Mouse (Mus musculus) myocyte (in vitro differentiated cells): ENCODE measurements at regions not wholly inside any gene's neighbourhood (a gene's known extent, or its start where the extent isn't known, plus 50 kb on each side); places are given as distances from the start of the nearest gene placed in this dataset.
"Not testable (repeated sequence)": the region's sequence is repeated elsewhere in the genome, so short reads cannot be mapped to it uniquely, and the experiment has no call there.

Source experiments
- H3K27me3 ChIP-seq: one replicate; pipeline ENCODE4 v1.6.1; 2011; ENCODE audit not compliant: control insufficient read depth, insufficient read depth, insufficient read length
- H3K36me3 ChIP-seq: one replicate; pipeline ENCODE4 v1.6.1; 2011; ENCODE audit not compliant: control insufficient read depth, insufficient read depth
- H3K4me2 ChIP-seq: one replicate; pipeline ENCODE4 v1.6.1; 2011; ENCODE audit warnings: low read depth, control low read depth
- H3K4me3 ChIP-seq: one replicate; pipeline ENCODE4 v1.5.1; 2011; ENCODE audit warnings: mild to moderate bottlenecking, control low read depth, moderate library complexity
- H3K79me2 ChIP-seq: one replicate; pipeline ENCODE4 v1.6.1; 2011; ENCODE audit not compliant: control insufficient read depth, insufficient read depth
- H3ac ChIP-seq: one replicate; pipeline ENCODE4 v1.6.1; 2011; ENCODE audit not compliant: control insufficient read depth, insufficient read length
- CEBPB ChIP-seq: IDR thresholded peaks from 2 replicates; pipeline ENCODE4 v1.6.1; 2011; ENCODE audit warnings: mild to moderate bottlenecking, moderate library complexity; ENCODE audit not compliant: poor library complexity, insufficient read depth, severe bottlenecking
- E2F4 ChIP-seq: IDR thresholded peaks from one replicate; pipeline ENCODE4 v1.6.1; 2011; ENCODE audit warnings: mild to moderate bottlenecking, control low read depth, moderate library complexity; ENCODE audit not compliant: insufficient read depth
- MAX ChIP-seq: IDR thresholded peaks from one replicate; pipeline ENCODE4 v1.6.1; 2011; ENCODE audit warnings: low read depth, mild to moderate bottlenecking, control low read depth
- MYOD1 ChIP-seq, 3 experiments: IDR thresholded peaks; one replicate each; pipeline ENCODE4 v1.6.1; 2011; ENCODE audit warnings: control low read depth in 2 of 3, low read depth in 2 of 3, mild to moderate bottlenecking in 2 of 3, moderate library complexity in 1 of 3; ENCODE audit not compliant: insufficient read length in 2 of 3, control insufficient read depth in 1 of 3
- MYOG ChIP-seq, 3 experiments: IDR thresholded peaks; one replicate each; pipeline ENCODE4 v1.6.1; 2011; ENCODE audit warnings: control low read depth in 2 of 3, low read depth in 2 of 3, mild to moderate bottlenecking in 2 of 3; ENCODE audit not compliant: insufficient read length in 2 of 3, control insufficient read depth in 1 of 3, insufficient read depth in 1 of 3
- POLR2A ChIP-seq: IDR thresholded peaks from one replicate; pipeline ENCODE4 v1.6.1; 2011; ENCODE audit warnings: low read depth, mild to moderate bottlenecking, control low read depth, moderate library complexity; ENCODE audit not compliant: insufficient read length
- POLR2AphosphoS2 ChIP-seq: IDR thresholded peaks from one replicate; pipeline ENCODE4 v1.6.1; 2011; ENCODE audit warnings: low read depth, control low read depth; ENCODE audit not compliant: insufficient read length
- REST ChIP-seq: IDR thresholded peaks from one replicate; pipeline ENCODE4 v1.6.1; 2011; ENCODE audit warnings: mild to moderate bottlenecking, control low read depth, moderate library complexity; ENCODE audit not compliant: insufficient read depth, insufficient read length
- SRF ChIP-seq: IDR thresholded peaks from one replicate; pipeline ENCODE4 v1.6.1; 2011; ENCODE audit warnings: low read depth; ENCODE audit not compliant: control insufficient read depth, insufficient read length
- TCF12 ChIP-seq: IDR thresholded peaks from one replicate; pipeline ENCODE4 v1.6.1; 2011; ENCODE audit warnings: mild to moderate bottlenecking, control low read depth; ENCODE audit not compliant: poor library complexity, insufficient read depth, severe bottlenecking
- TCF3 ChIP-seq: IDR thresholded peaks from one replicate; pipeline ENCODE4 v1.6.1; 2011; ENCODE audit warnings: low read depth, control low read depth; ENCODE audit not compliant: insufficient read length
- USF1 ChIP-seq: IDR thresholded peaks from one replicate; pipeline ENCODE4 v1.6.1; 2011; ENCODE audit warnings: low read depth, mild to moderate bottlenecking, control low read depth, moderate library complexity

DNA sequence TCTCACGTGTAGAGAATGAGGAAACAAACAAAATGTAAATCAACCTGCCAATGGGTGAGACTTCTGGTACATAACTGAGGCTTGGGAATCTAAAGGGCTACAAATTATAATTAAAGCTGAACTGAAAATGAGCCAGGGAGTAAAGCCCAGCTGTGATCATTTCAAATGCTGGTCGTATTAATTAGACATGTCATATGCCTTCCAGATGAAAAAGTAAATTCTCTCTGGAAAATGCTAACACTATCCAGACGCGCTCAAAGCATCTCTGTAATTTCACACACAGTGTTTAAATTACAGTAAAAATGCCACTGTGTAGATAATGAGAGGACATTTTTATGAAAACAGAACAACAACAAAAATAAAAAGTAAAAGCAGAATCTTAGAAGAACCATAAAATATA, 929.7 kb downstream of the Dnajb9 start:
- no peak overlapping the region for H3K4me3 ChIP-seq
- TF ChIP-seq CEBPB (no peak), TCF12 (no peak), MAX (no peak), USF1 (no peak), E2F4 (no peak), REST (no peak), TCF3 (no peak)
- H3K36me3 ChIP-seq: no peaks in the 10 kb centered on the region
- H3K27me3 ChIP-seq: no peaks in the 10 kb centered on the region
- H3K4me2 ChIP-seq: no peak overlapping the region
- H3K79me2 ChIP-seq: no peaks in the 10 kb centered on the region
- H3ac ChIP-seq: no peak overlapping the region

DNA sequence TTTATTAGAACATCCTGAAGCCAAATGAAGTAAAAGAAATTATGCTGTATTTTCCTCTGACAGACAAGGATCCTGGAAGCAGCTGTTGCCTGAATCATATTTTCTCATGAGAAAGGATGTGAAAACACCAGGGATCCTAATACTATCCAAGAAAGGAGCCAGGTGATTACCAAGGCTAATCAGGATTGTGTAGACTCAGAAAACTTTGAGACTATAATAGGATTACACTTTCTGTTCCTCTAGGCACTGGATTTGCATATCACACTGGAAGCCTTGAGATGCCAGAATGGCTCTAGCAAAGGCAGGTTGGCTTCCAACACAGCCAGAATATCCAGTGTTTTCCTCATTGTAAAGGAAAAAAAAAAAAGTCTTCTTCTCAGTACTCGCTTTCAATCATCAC, 945.1 kb downstream of the Dnajb9 start:
- Histone ChIP-seq H3K36me3 (no peaks in the 10 kb centered on the region), H3ac (no peak overlapping the region), H3K27me3 (no peaks in the 10 kb centered on the region), H3K79me2 (no peaks in the 10 kb centered on the region), H3K4me3 (no peak overlapping the region), H3K4me2 (no peak overlapping the region)
- no peak for TF ChIP-seq TCF3
- no peak for TF ChIP-seq SRF
- no peak for TF ChIP-seq MYOD1 (IDR thresholded peaks at IDR 0.05; ENCODE audit: control insufficient read depth in 1 of 3, insufficient read length in 2 of 3, low read depth in 2 of 3)
- no peak for TF ChIP-seq E2F4
- no peak for TF ChIP-seq CEBPB
- no peak for TF ChIP-seq MAX
- TF ChIP-seq POLR2AphosphoS2: no peak
- TF ChIP-seq POLR2A: no peak
- TF ChIP-seq USF1: no peak
- TF ChIP-seq REST: no peak
- no peak for TF ChIP-seq MYOG (IDR thresholded peaks at IDR 0.05; ENCODE audit: control insufficient read depth in 1 of 3, insufficient read depth in 1 of 3, insufficient read length in 2 of 3, low read depth in 2 of 3)
- no peak for TF ChIP-seq TCF12

DNA sequence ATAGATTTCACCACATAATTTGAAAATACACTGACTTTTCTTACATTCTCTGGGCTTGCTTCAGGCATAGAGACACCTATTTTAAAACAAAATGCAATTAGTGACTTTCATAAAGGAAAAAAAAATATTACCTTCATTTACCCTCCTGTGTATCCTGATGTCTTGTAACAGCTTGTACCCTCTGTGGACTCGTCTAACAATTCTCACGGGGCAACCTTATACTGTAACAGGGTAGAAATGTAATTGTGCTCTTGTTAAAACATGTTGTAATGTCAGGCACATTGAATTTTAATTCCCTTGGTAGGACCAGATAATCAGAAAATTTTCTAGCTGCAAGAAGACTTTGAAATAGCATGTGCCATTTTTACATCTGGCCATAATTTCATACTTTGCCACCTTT, 946.3 kb downstream of the Dnajb9 start:
- H3K27me3 ChIP-seq: no peaks in the 10 kb centered on the region
- H3K79me2 ChIP-seq: no peaks in the 10 kb centered on the region
- H3K36me3 ChIP-seq: no peaks in the 10 kb centered on the region
- H3ac ChIP-seq: no peak overlapping the region
- no peak overlapping the region for H3K4me2 ChIP-seq
- no peak overlapping the region for H3K4me3 ChIP-seq
- TF ChIP-seq E2F4 (no peak), POLR2AphosphoS2 (no peak), MAX (no peak), POLR2A (no peak), MYOD1 (IDR thresholded peaks at IDR 0.05; ENCODE audit: control insufficient read depth in 1 of 3, insufficient read length in 2 of 3, low read depth in 2 of 3) (no peak), REST (no peak), MYOG (IDR thresholded peaks at IDR 0.05; ENCODE audit: control insufficient read depth in 1 of 3, insufficient read depth in 1 of 3, insufficient read length in 2 of 3, low read depth in 2 of 3) (no peak), USF1 (no peak), TCF3 (no peak), CEBPB (no peak), TCF12 (no peak), SRF (no peak)

DNA sequence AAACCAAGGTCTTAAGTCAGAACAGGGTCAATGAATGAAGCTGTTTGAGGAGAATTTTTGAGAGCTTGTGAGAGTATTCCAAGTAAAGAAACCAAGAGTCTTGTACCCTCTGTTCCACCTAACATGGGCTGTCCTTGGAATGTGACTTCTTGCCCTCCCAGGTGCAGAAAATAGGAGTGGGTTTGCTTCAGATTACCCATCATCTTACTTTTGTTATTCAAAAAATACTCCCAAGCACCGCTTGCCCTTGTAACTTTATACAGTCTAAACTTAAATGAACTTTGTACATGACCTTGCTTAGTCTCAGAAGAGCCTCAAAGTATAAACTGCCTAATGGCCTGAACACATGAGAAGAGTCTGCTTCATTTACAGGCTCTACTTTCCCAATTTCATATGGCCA, 984.2 kb downstream of the Dnajb9 start:
- TF ChIP-seq POLR2AphosphoS2 (no peak), TCF3 (no peak), TCF12 (no peak), MYOD1 (IDR thresholded peaks at IDR 0.05; ENCODE audit: control insufficient read depth in 1 of 3, insufficient read length in 2 of 3, low read depth in 2 of 3) (no peak), E2F4 (no peak), CEBPB (no peak), SRF (no peak), MYOG (IDR thresholded peaks at IDR 0.05; ENCODE audit: control insufficient read depth in 1 of 3, insufficient read depth in 1 of 3, insufficient read length in 2 of 3, low read depth in 2 of 3) (no peak), MAX (no peak), USF1 (no peak), POLR2A (no peak), REST (no peak)
- no peak overlapping the region for H3ac ChIP-seq
- no peaks in the 10 kb centered on the region for H3K27me3 ChIP-seq
- H3K4me2 ChIP-seq: no peak overlapping the region
- H3K79me2 ChIP-seq: no peaks in the 10 kb centered on the region
- H3K4me3 ChIP-seq: no peak overlapping the region
- no peaks in the 10 kb centered on the region for H3K36me3 ChIP-seq

DNA sequence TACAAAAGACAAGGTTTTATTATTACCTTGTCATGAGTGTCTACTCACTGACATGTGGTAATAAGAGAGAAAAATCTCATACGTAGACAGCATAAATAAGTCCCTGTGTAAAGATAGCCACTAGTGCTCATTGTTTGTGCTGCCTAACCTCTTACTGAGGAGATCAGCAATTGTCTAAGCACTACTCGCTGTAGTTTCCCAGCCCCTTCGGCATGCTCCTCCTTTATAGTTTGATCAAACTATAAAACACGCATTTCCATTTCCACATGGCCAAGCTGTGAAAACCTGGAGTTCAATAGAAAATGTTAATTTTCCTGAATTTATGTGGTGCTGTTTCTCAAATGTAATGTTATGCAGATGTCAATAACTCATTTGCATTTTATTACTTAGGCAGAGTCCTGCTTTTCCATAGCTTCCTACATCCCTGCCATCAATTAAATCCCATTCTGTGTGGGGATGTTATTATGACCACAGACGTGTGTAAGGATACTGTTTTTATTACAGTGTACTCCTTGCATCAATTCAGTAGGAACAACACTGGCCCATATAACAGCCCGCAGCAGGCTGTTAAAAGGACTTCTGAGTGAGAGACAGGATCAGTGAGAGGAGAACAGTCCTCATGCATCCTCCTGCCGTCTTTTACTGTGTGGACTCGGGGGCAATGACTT, 986.2 kb downstream of the Dnajb9 start:
- H3K79me2 ChIP-seq: no peaks in the 10 kb centered on the region

DNA sequence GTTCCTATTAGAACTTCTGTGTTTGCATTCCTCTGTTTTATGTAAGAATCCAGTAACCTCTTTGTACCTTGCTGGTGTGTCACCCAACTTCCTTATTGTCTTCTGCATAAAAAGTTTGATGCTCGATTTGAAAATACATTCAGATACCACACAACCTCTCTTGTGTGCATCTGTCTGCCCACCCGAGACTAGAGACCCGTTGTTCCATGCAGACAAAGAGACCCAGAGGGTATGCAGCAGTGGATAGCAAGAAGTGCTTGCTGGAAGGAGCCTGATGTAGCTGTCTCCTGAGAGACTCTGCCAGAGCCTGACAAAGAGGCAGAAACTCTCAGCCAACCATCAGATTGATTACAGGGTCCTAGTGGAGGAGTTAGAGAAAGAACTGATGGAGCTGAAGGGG, 997.8 kb downstream of the Dnajb9 start:
- not testable (repeated sequence) for H3K36me3 ChIP-seq, H3K4me3 ChIP-seq, H3K4me2 ChIP-seq, H3K79me2 ChIP-seq, H3K27me3 ChIP-seq, H3ac ChIP-seq

More for the DNA sequence above, 986.2 kb downstream of the Dnajb9 start:
- no peak overlapping the region for H3ac ChIP-seq
- H3K4me3 ChIP-seq: no peak overlapping the region
- TF ChIP-seq TCF3 (no peak), TCF12 (no peak), SRF (no peak), USF1 (no peak), POLR2A (no peak), CEBPB (no peak), E2F4 (no peak), MYOG (IDR thresholded peaks at IDR 0.05; ENCODE audit: control insufficient read depth in 1 of 3, insufficient read depth in 1 of 3, insufficient read length in 2 of 3, low read depth in 2 of 3) (no peak), MAX (no peak), REST (no peak), MYOD1 (IDR thresholded peaks at IDR 0.05; ENCODE audit: control insufficient read depth in 1 of 3, insufficient read length in 2 of 3, low read depth in 2 of 3) (no peak), POLR2AphosphoS2 (no peak)
- no peaks in the 10 kb centered on the region for H3K27me3 ChIP-seq
- no peaks in the 10 kb centered on the region for H3K36me3 ChIP-seq
- H3K4me2 ChIP-seq: peak overlapping the region; percentile 15
